Mouse (Mus musculus): Measurements from ENCODE around the gene Gm10377. TPM values are rescaled to one million over a fixed set of nuclear protein-coding genes. Genes with fewer than 3 reads are reported as not detected.
"Not testable (repeated sequence)": the region's sequence is repeated elsewhere in the genome, so short reads cannot be mapped to it uniquely, and the experiment has no call there.

Gene Gm10377
- not detected in 2 replicates for polyA plus RNA-seq (2015; fragmentation: Nextera tagmentation; extraction: Ambion mirVana)

- H3K4me3 ChIP-seq (replicated peaks; ENCODE audit: low read length); H3K27ac ChIP-seq (ENCODE audit: low read length); H3K9ac ChIP-seq (ENCODE audit: low read length); H3K4me2 ChIP-seq (ENCODE audit: low read depth, low read length); ATAC-seq (ENCODE audit: insufficient read depth, low FRiP score); H3K27me3 ChIP-seq (ENCODE audit: control insufficient read depth, insufficient read depth, low read length); H3K9me3 ChIP-seq (replicated peaks; ENCODE audit: control insufficient read depth, low read length); H3K36me3 ChIP-seq (ENCODE audit: control insufficient read depth, insufficient read depth, low read length); H3K4me1 ChIP-seq (ENCODE audit: control insufficient read depth, insufficient read depth, low read length): not testable (repeated sequence)
Measured at GRCm38 (mm10) chr14:42797887-42798286, at the start of gene Gm10377. Gm10377 (minus strand) TSS chr14:42797987.

GRCm38 (mm10) chr14:42768721-42769120 lies 29.1 kb downstream of the Gm10377 start, which contains the start of gene Gm3015:
Gm3015 (minus strand) TSS chr14:42768821.
- 100% methylated on average over 1 of the region's 1 CpGs for WGBS

More at GRCm38 (mm10) chr14:42768721-42769120, 29.1 kb downstream of the Gm10377 start, which contains the start of gene Gm3015:
- H3K4me3 ChIP-seq (replicated peaks; ENCODE audit: low read length); H3K36me3 ChIP-seq (ENCODE audit: control insufficient read depth, insufficient read depth, low read length); H3K27me3 ChIP-seq (ENCODE audit: control insufficient read depth, insufficient read depth, low read length); ATAC-seq (ENCODE audit: insufficient read depth, low FRiP score); H3K9ac ChIP-seq (ENCODE audit: low read length); H3K27ac ChIP-seq (ENCODE audit: low read length); H3K4me1 ChIP-seq (ENCODE audit: control insufficient read depth, insufficient read depth, low read length); H3K9me3 ChIP-seq (replicated peaks; ENCODE audit: control insufficient read depth, low read length); H3K4me2 ChIP-seq (ENCODE audit: low read depth, low read length): not testable (repeated sequence)

Other genes with a start within 250 kb of the Gm10377 start
- not detected in 2 replicates for gene Gm17124, start 198.1 kb downstream of the Gm10377 start, polyA plus RNA-seq (2015; fragmentation: Nextera tagmentation; extraction: Ambion mirVana)
- not detected in 2 replicates for gene Gm3633, start 156.1 kb downstream of the Gm10377 start, polyA plus RNA-seq (2015; fragmentation: Nextera tagmentation; extraction: Ambion mirVana)
- gene Gm10378, start 142.0 kb downstream of the Gm10377 start, polyA plus RNA-seq (2015; fragmentation: Nextera tagmentation; extraction: Ambion mirVana): not detected in 2 replicates
- gene Gm3015, start 29.2 kb downstream of the Gm10377 start, polyA plus RNA-seq (2015; fragmentation: Nextera tagmentation; extraction: Ambion mirVana): not detected in 2 replicates
- gene Gm21977, start 55.5 kb upstream of the Gm10377 start, polyA plus RNA-seq (2015; fragmentation: Nextera tagmentation; extraction: Ambion mirVana): not detected in 2 replicates
- not detected in 2 replicates for gene Gm8082, start 195.6 kb upstream of the Gm10377 start, polyA plus RNA-seq (2015; fragmentation: Nextera tagmentation; extraction: Ambion mirVana)
- not detected in 2 replicates for gene Gm10376, start 217.6 kb upstream of the Gm10377 start, polyA plus RNA-seq (2015; fragmentation: Nextera tagmentation; extraction: Ambion mirVana)

All from stomach, embryonic 16.5 days (tissue).